8 mouse cellular contexts compared by ENCODE assay signal in the genomic region with DNA sequence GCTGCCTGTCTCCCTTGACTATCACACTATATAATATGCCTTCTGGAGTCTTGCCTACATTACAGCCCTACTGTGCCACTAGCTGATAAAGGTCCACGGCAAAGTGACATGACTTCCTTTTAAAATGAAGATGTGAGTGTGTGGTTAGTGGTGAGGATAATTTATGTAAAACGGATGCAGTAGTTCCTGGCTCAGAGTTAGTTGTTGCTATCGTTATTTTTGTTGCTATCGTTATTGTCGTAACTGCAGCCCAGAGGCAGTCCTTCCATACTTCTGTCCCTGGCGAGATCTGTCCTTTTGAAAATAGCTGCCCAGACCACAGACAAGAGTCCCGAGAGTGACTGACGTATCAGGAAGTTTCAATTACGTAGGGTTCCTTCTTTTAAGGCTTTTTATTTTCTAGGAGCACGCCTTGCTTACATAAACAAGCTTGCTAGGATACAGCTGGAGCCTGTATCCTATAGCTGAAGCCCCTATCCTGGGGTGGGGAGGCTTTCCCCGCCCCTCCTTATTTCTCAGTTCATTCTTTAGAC. TPM values are rescaled to one million over a fixed set of nuclear protein-coding genes. Genes with fewer than 3 reads are reported as not detected.
DNase-seq lines count a peak whose midpoint lies in the region; ATAC-seq and TF ChIP-seq lines count a peak whose summit lies in the region.

No protein-coding gene starts in this region.

- peak; percentile 48 to 72 for DNase-seq in heart, adult 18-20 months
- no peak for DNase-seq in stomach, postnatal 0 days (ENCODE audit: low spot score)
- DNase-seq in liver, embryonic 11.5 days (ENCODE audit: low spot score) = no peak
- no peak for DNase-seq in ovary, postnatal 36 days (ENCODE audit: low spot score)
- DNase-seq in embryo, embryonic 10.5 days (ENCODE audit: low spot score) = no peak
- DNase-seq in right cerebral cortex, adult 18-20 months = no peak

- H3K4me2 ChIP-seq in heart, embryonic 12.5 days = no peak overlapping the region
- peak overlapping the region; percentile 24; the same call in 1 of the 2 replicates for H3K4me2 ChIP-seq in stomach, embryonic 15.5 days
- H3K4me2 ChIP-seq in stomach, postnatal 0 days (replicated peaks; ENCODE audit: low read depth) = no peak overlapping the region
- peak overlapping the region; percentile 59 for H3K4me2 ChIP-seq in liver, embryonic 11.5 days

- H3K27ac ChIP-seq in heart, embryonic 12.5 days (ENCODE audit: poor library complexity, severe bottlenecking) = no peak overlapping the region
- H3K27ac ChIP-seq in stomach, embryonic 15.5 days = 0 out of 2 replicates have a peak overlapping the region, but pooled peaks have one; percentile 58
- no peak overlapping the region for H3K27ac ChIP-seq in stomach, postnatal 0 days (replicated peaks)
- H3K27ac ChIP-seq in liver, embryonic 11.5 days (ENCODE audit: low read depth, low read length) = peak overlapping the region; percentile 79

- 0 out of 2 replicates have a peak, but pooled peaks cover 4% of the 10 kb centered on the region for H3K9me3 ChIP-seq in heart, embryonic 12.5 days (replicated peaks)
- no peaks in the 10 kb centered on the region for H3K9me3 ChIP-seq in stomach, embryonic 15.5 days
- no peaks in the 10 kb centered on the region for H3K9me3 ChIP-seq in stomach, postnatal 0 days (ENCODE audit: control insufficient read depth, low read length)
- no peaks in the 10 kb centered on the region for H3K9me3 ChIP-seq in liver, embryonic 11.5 days (ENCODE audit: control insufficient read depth, low read length)

- no peak for TF ChIP-seq EP300 in stomach, postnatal 0 days (optimal IDR thresholded peaks at IDR 0.05)

- peaks cover 35% of the 10 kb centered on the region for H3K4me1 ChIP-seq in heart, embryonic 12.5 days (replicated peaks)
- H3K4me1 ChIP-seq in stomach, embryonic 15.5 days = peaks cover 39% of the 10 kb centered on the region
- H3K4me1 ChIP-seq in stomach, postnatal 0 days (replicated peaks; ENCODE audit: control insufficient read depth, insufficient read depth) = peaks cover 13% of the 10 kb centered on the region; the same call in 1 of the 2 replicates
- H3K4me1 ChIP-seq in liver, embryonic 11.5 days (replicated peaks; ENCODE audit: control insufficient read depth, insufficient read depth, low read length) = peaks cover 55% of the 10 kb centered on the region

- peaks cover 54% of the 10 kb centered on the region for H3K27me3 ChIP-seq in heart, embryonic 12.5 days (replicated peaks)
- no peaks in the 10 kb centered on the region for H3K27me3 ChIP-seq in stomach, embryonic 15.5 days (replicated peaks)
- H3K27me3 ChIP-seq in stomach, postnatal 0 days (ENCODE audit: control insufficient read depth, insufficient read depth, low read length) = no peaks in the 10 kb centered on the region
- H3K27me3 ChIP-seq in liver, embryonic 11.5 days (replicated peaks; ENCODE audit: control insufficient read depth, insufficient read depth, low read length) = no peaks in the 10 kb centered on the region

- H3K9ac ChIP-seq in heart, embryonic 12.5 days = no peak overlapping the region
- no peak overlapping the region for H3K9ac ChIP-seq in stomach, embryonic 15.5 days
- no peak overlapping the region for H3K9ac ChIP-seq in stomach, postnatal 0 days (ENCODE audit: low read length)
- H3K9ac ChIP-seq in liver, embryonic 11.5 days (ENCODE audit: low read depth, low read length) = peak overlapping the region; percentile 37

- 64% methylated on average over 11 of the region's 11 CpGs for WGBS in heart, embryonic 12.5 days
- WGBS in stomach, embryonic 15.5 days = 54% methylated on average over 11 of the region's 11 CpGs
- 56% methylated on average over 11 of the region's 11 CpGs for WGBS in stomach, postnatal 0 days
- 35% methylated on average over 11 of the region's 11 CpGs for WGBS in liver, embryonic 11.5 days

- ATAC-seq in heart, embryonic 12.5 days (ENCODE audit: insufficient number of reproducible peaks, low FRiP score) = no peak
- no peak for ATAC-seq in stomach, embryonic 15.5 days (ENCODE audit: insufficient read depth, low FRiP score, low read depth)
- ATAC-seq in stomach, postnatal 0 days (ENCODE audit: low FRiP score, low TSS enrichment) = no peak
- ATAC-seq in liver, embryonic 11.5 days (replicated peaks; ENCODE audit: low FRiP score) = peak; percentile 80

- no peaks in the 10 kb centered on the region for H3K36me3 ChIP-seq in heart, embryonic 12.5 days
- no peaks in the 10 kb centered on the region for H3K36me3 ChIP-seq in stomach, embryonic 15.5 days
- no peaks in the 10 kb centered on the region for H3K36me3 ChIP-seq in stomach, postnatal 0 days (ENCODE audit: control insufficient read depth, insufficient read depth, low read length)
- no peaks in the 10 kb centered on the region for H3K36me3 ChIP-seq in liver, embryonic 11.5 days (ENCODE audit: control insufficient read depth, insufficient read depth, low read length)

- no peak for TF ChIP-seq CTCF in stomach, postnatal 0 days (IDR thresholded peaks at IDR 0.05; ENCODE audit: low read depth)

- no peak overlapping the region for H3K4me3 ChIP-seq in heart, embryonic 12.5 days
- no peak overlapping the region for H3K4me3 ChIP-seq in stomach, embryonic 15.5 days (replicated peaks)
- H3K4me3 ChIP-seq in stomach, postnatal 0 days (ENCODE audit: low read depth, low read length) = no peak overlapping the region
- H3K4me3 ChIP-seq in liver, embryonic 11.5 days (ENCODE audit: low read depth, low read length) = peak overlapping the region; percentile 24; the same call in 1 of the 2 replicates

RNA-seq across cellular contexts. Expression of a gene that starts 18.4 kb away (rescaled TPM):
- total RNA-seq in heart, adult 18-20 months (2021) = 1 to 10 TPM; 8.1 to 8.8 TPM
- polyA plus RNA-seq in heart, embryonic 12.5 days (2016; fragmentation: Nextera tagmentation; extraction: Ambion mirVana) = 10.5 and 10.7 TPM in 2 replicates
- 14.1 and 17.9 TPM in 2 replicates for polyA plus RNA-seq in stomach, embryonic 15.5 days (2015; fragmentation: Nextera tagmentation; extraction: Ambion mirVana)
- 10.2 and 10.7 TPM in 2 replicates for polyA plus RNA-seq in stomach, postnatal 0 days (2015; fragmentation: Nextera tagmentation; extraction: Ambion mirVana)
- 18.0 and 21.4 TPM in 2 replicates for polyA plus RNA-seq in liver, embryonic 11.5 days (2014; fragmentation: Nextera tagmentation; extraction: Ambion mirVana)

Comparison
In these comparisons a context has a peak if more than half of its experiments do, and no peak if none do; other contexts are left out.
1. H3K27ac ChIP-seq: peak in stomach, embryonic 15.5 days (single experiment) and liver, embryonic 11.5 days (single experiment); none in heart, embryonic 12.5 days (single experiment) and stomach, postnatal 0 days (single experiment).
2. H3K4me2 ChIP-seq: peak in stomach, embryonic 15.5 days (single experiment) and liver, embryonic 11.5 days (single experiment); none in heart, embryonic 12.5 days (single experiment) and stomach, postnatal 0 days (single experiment).
3. DNase-seq: peak in heart, adult 18-20 months (2 of 2); none in stomach, postnatal 0 days (single experiment), liver, embryonic 11.5 days (single experiment), ovary, postnatal 36 days (single experiment), embryo, embryonic 10.5 days (single experiment) and right cerebral cortex, adult 18-20 months (single experiment).